Mouse (Mus musculus) effector memory CD4-positive, alpha-beta T cell, adult 5 months (primary cell): ENCODE results near the gene Sh3d21. TPM values are rescaled to one million over a fixed set of nuclear protein-coding genes. Genes with fewer than 3 reads are reported as not detected.

Source experiments
- polyA plus RNA-seq: library from polyadenylated mRNA; unstranded; fragments of 100-300 nt; shearing (Covaris generic); gene quantifications from one replicate; pipeline ENCODE4 v1.2.1, GENCODE M21; 2017

Sh3d21 gene
- polyA plus RNA-seq = 0.41 TPM

GRCm38 (mm10) chr4:126163067-126163659 lies at the start of gene Sh3d21:
Gene Sh3d21 (minus strand): TSS chr4:126163491.

GRCm38 (mm10) chr4:126202303-126203181 lies 39.3 kb upstream of the Sh3d21 start, which contains the start of gene Thrap3:
Gene Thrap3 (minus strand): TSS chr4:126202760.

GRCm38 (mm10) chr4:126147533-126148160 lies 15.6 kb downstream of the Sh3d21 start, which contains the start of gene Eva1b:
Gene Eva1b (plus strand): TSS chr4:126147744.

DNA sequence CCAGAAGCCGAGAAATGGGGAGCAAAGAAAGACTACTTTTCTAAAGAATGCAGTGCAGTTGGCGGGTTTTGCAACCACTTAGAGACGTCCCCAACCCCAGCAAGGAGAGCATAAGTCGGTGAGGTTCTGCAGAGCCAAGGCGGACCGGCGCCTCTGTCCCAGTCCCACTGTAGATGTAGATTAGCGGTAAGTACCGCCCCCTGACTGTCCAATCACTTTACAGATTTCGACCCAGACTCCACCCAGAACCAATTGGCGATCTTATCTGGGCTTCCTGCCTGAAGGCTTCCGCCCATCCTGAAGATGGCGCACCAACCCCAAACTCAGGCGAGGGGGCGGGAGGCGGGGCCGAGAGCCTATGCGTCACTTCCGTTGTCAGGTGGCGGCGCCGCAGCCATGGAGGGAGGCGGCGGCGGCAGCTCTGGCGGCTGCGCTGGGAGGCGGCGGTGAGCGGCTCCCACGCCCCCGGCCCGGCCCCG lies 59.7 kb downstream of the Sh3d21 start, which contains the start of gene Stk40:
TSS of gene Stk40 (plus strand) at position 368 of the 479 bp plus-strand sequence.

Other genes with a start within 250 kb of the Sh3d21 start
- gene Csf3r, start 138.9 kb downstream of the Sh3d21 start, polyA plus RNA-seq = not detected
- gene Mrps15, start 116.6 kb downstream of the Sh3d21 start, polyA plus RNA-seq = 66.3 TPM
- not detected for gene Oscp1, start 104.9 kb downstream of the Sh3d21 start, polyA plus RNA-seq
- gene Lsm10, start 66.9 kb downstream of the Sh3d21 start, polyA plus RNA-seq = 15.1 TPM
- gene Stk40, start 59.5 kb downstream of the Sh3d21 start, polyA plus RNA-seq = 62.6 TPM
- gene Eva1b, start 15.7 kb downstream of the Sh3d21 start, polyA plus RNA-seq = 17.9 TPM
- gene Thrap3, start 39.3 kb upstream of the Sh3d21 start, polyA plus RNA-seq = 314 TPM
- 45.1 TPM for gene Map7d1, start 92.9 kb upstream of the Sh3d21 start, polyA plus RNA-seq
- gene Trappc3, start 98.8 kb upstream of the Sh3d21 start, polyA plus RNA-seq = 56.9 TPM
- gene Col8a2, start 123.3 kb upstream of the Sh3d21 start, polyA plus RNA-seq = not detected
- gene Adprhl2, start 158.2 kb upstream of the Sh3d21 start, polyA plus RNA-seq = 43.2 TPM
- gene Tekt2, start 162.2 kb upstream of the Sh3d21 start, polyA plus RNA-seq = not detected